Mouse (Mus musculus): ENCODE data around the gene Gm12845.
"Not testable (repeated sequence)": the region's sequence is repeated elsewhere in the genome, so short reads cannot be mapped to it uniquely, and the experiment has no call there.

The Gm12845 gene

GRCm38 (mm10) chr4:117724112-117724511, at the start of gene Gm12845:
Gene Gm12845, plus strand, starts transcription at chr4:117724412.
- POLR2A ChIA-PET, result interaction anchor here in 1 of 4 experiments (1.3 kb wide), 1 partner anchor 330 kb away, joined by 3 read pairs; no protein-coding TSS in a partner anchor
- CTCF ChIA-PET, result no interaction called here

GRCm38 (mm10) chr4:117676903-117677302, 47.3 kb upstream of the Gm12845 start:
- ChIA-PET CTCF (interaction anchor here in 3 of 4 experiments (0.5 to 3.5 kb wide), 18 partner anchors 9 to 705 kb away, joined by 3 to 15 read pairs (median 4); partner anchors contain the start of gene Eri3 (in 1 of the 3)), POLR2A (interaction anchor here in 2 of 4 experiments (1.0 to 1.6 kb wide), 3 partner anchors 322 to 503 kb away, joined by 3 to 4 read pairs (median 3); partner anchors contain the start of gene Kdm4a (in 1 of the 2))

- POLR2A ChIA-PET, result interaction anchor here in 3 of 4 experiments (0.6 to 2.1 kb wide), 7 partner anchors 8 to 131 kb away, joined by 3 to 8 read pairs (median 4); partner anchors contain the start of gene Eri3 (in 1 of the 3)
- CTCF ChIA-PET, result interaction anchor here in 3 of 4 experiments (0.6 to 1.6 kb wide), 6 partner anchors 22 to 421 kb away, joined by 3 to 6 read pairs (median 3); no protein-coding TSS in a partner anchor
Observed at GRCm38 (mm10) chr4:117680963-117681362, 43.2 kb upstream of the Gm12845 start.

GRCm38 (mm10) chr4:117681931-117682461, 42.2 kb upstream of the Gm12845 start, which contains the start of gene Dmap1:
Gene Dmap1, minus strand, starts transcription at chr4:117682273.
- ChIA-PET POLR2A (interaction anchor here in 3 of 4 experiments (0.5 to 2.1 kb wide), 16 partner anchors 9 to 500 kb away, joined by 3 to 8 read pairs (median 4); partner anchors contain the start of genes Eri3 (in 1 of the 3) and Kif2c (in 1 of the 3)), CTCF (interaction anchor here in 2 of 4 experiments (0.5 to 1.4 kb wide), 5 partner anchors 23 to 452 kb away, joined by 3 to 4 read pairs (median 3); no protein-coding TSS in a partner anchor)

GRCm38 (mm10) chr4:117682463-117682862, 41.7 kb upstream of the Gm12845 start:
- ChIA-PET CTCF (interaction anchor here in 3 of 4 experiments (0.5 to 1.4 kb wide), 8 partner anchors 24 to 649 kb away, joined by 3 to 4 read pairs (median 3); no protein-coding TSS in a partner anchor), POLR2A (interaction anchor here in 3 of 4 experiments (0.5 to 2.1 kb wide), 16 partner anchors 10 to 500 kb away, joined by 3 to 8 read pairs (median 4); partner anchors contain the start of genes Eri3 (in 1 of the 3) and Kif2c (in 1 of the 3))

GRCm38 (mm10) chr4:117683048-117683768, 41.0 kb upstream of the Gm12845 start:
- ChIA-PET CTCF (interaction anchor here in 3 of 4 experiments (0.6 to 1.4 kb wide), 5 partner anchors 69 to 648 kb away, joined by 3 to 4 read pairs (median 3); no protein-coding TSS in a partner anchor), POLR2A (interaction anchor here (0.5 to 2.1 kb wide), 11 partner anchors 10 to 544 kb away, joined by 3 to 8 read pairs (median 3); partner anchors contain the start of genes Eri3 (in 1 of the 4) and Kif2c (in 1 of the 4))

GRCm38 (mm10) chr4:117686354-117686753, 37.9 kb upstream of the Gm12845 start:
- ChIA-PET CTCF (interaction anchor here in 1 of 4 experiments (0.6 kb wide), 1 partner anchor 86 kb away, joined by 3 read pairs; no protein-coding TSS in a partner anchor), POLR2A (interaction anchor here in 2 of 4 experiments (0.7 to 1.4 kb wide), 3 partner anchors 11 to 412 kb away, joined by 3 read pairs; no protein-coding TSS in a partner anchor)

GRCm38 (mm10) chr4:117705361-117705760, 18.9 kb upstream of the Gm12845 start:
- ChIA-PET CTCF (interaction anchor here in 2 of 4 experiments (0.5 to 1.8 kb wide), 3 partner anchors 378 to 435 kb away, joined by 3 to 6 read pairs (median 4); no protein-coding TSS in a partner anchor), POLR2A (interaction anchor here in 2 of 4 experiments (0.6 to 1.1 kb wide), 2 partner anchors 17 to 420 kb away, joined by 4 to 5 read pairs; no protein-coding TSS in a partner anchor)

- POLR2A ChIA-PET, result interaction anchor here in 1 of 4 experiments (0.6 to 0.7 kb wide), 2 partner anchors 127 to 505 kb away, joined by 3 to 5 read pairs; no protein-coding TSS in a partner anchor
- CTCF ChIA-PET, result interaction anchor here in 2 of 4 experiments (0.6 to 0.7 kb wide), 2 partner anchors 132 to 379 kb away, joined by 4 to 6 read pairs; no protein-coding TSS in a partner anchor
Observed at GRCm38 (mm10) chr4:117708780-117709550, 15.2 kb upstream of the Gm12845 start.

- CTCF ChIA-PET, result no interaction called here
- POLR2A ChIA-PET, result interaction anchor here in 1 of 4 experiments (0.6 kb wide), 1 partner anchor 406 kb away, joined by 3 read pairs; no protein-coding TSS in a partner anchor
Observed at GRCm38 (mm10) chr4:117712314-117712713, 11.9 kb upstream of the Gm12845 start.

- ChIA-PET POLR2A (no interaction called here), CTCF (interaction anchor here in 2 of 4 experiments (0.6 to 1.0 kb wide), 3 partner anchors 23 to 370 kb away, joined by 3 read pairs; no protein-coding TSS in a partner anchor)
Observed at GRCm38 (mm10) chr4:117713303-117714098, 10.7 kb upstream of the Gm12845 start.

- CTCF ChIA-PET, result interaction anchor here in 1 of 4 experiments (0.5 kb wide), 1 partner anchor 364 kb away, joined by 3 read pairs; no protein-coding TSS in a partner anchor
- POLR2A ChIA-PET, result interaction anchor here in 1 of 4 experiments (0.5 kb wide), 2 partner anchors 49 to 466 kb away, joined by 3 to 6 read pairs; no protein-coding TSS in a partner anchor
Observed at GRCm38 (mm10) chr4:117731926-117732325, 7.7 kb downstream of the Gm12845 start.

GRCm38 (mm10) chr4:117737559-117737958, 13.3 kb downstream of the Gm12845 start:
- ChIA-PET CTCF (interaction anchor here in 3 of 4 experiments (0.6 to 0.8 kb wide), 3 partner anchors 8 to 507 kb away, joined by 3 to 7 read pairs (median 3); no protein-coding TSS in a partner anchor), POLR2A (interaction anchor here in 1 of 4 experiments (0.6 kb wide), 1 partner anchor 299 kb away, joined by 3 read pairs; no protein-coding TSS in a partner anchor)

GRCm38 (mm10) chr4:117752469-117752868, 28.3 kb downstream of the Gm12845 start:
- POLR2A ChIA-PET, result not testable (repeated sequence)
- CTCF ChIA-PET, result interaction anchor here in 1 of 4 experiments (0.7 kb wide), 1 partner anchor 70 kb away, joined by 3 read pairs; no protein-coding TSS in a partner anchor

- POLR2A ChIA-PET, result no interaction called here
- CTCF ChIA-PET, result no interaction called here
Observed at GRCm38 (mm10) chr4:117760151-117760550, 35.9 kb downstream of the Gm12845 start.

- CTCF ChIA-PET, result no interaction called here
- POLR2A ChIA-PET, result no interaction called here
Observed at GRCm38 (mm10) chr4:117765416-117765815, 41.2 kb downstream of the Gm12845 start, which contains the start of gene Klf17. Gene Klf17, minus strand, starts transcription at chr4:117765648.
